Mouse (Mus musculus) adrenal gland, adult 18-20 months (tissue): ENCODE measurements at regions not wholly inside any gene's neighbourhood (a gene's known extent, or its start where the extent isn't known, plus 50 kb on each side); places are given as distances from the start of the nearest gene placed in this dataset.
"Not testable (repeated sequence)": the region's sequence is repeated elsewhere in the genome, so short reads cannot be mapped to it uniquely, and the experiment has no call there.

Experiments used
- DNase-seq, 2 experiments: peaks; one replicate each; pipeline ENCODE4 v3.0.0; 2021 to 2022; ENCODE audit warnings: low spot score in 2 of 2

GRCm38 (mm10) chr3:134330943-134331342 lies 94.7 kb downstream of the Cxxc4 start:
- no peak for DNase-seq

GRCm38 (mm10) chr3:134331499-134332153 lies 95.3 kb downstream of the Cxxc4 start:
- DNase-seq = no peak

- DNase-seq = not testable (repeated sequence)
Observed at GRCm38 (mm10) chr3:134339093-134339695, 102.9 kb downstream of the Cxxc4 start.

GRCm38 (mm10) chr3:134365948-134366347 lies 129.7 kb downstream of the Cxxc4 start:
- DNase-seq = no peak

- no peak for DNase-seq
Observed at GRCm38 (mm10) chr3:134366761-134367160, 130.5 kb downstream of the Cxxc4 start.

- no peak for DNase-seq
Observed at GRCm38 (mm10) chr3:134368591-134368990, 132.3 kb downstream of the Cxxc4 start.

GRCm38 (mm10) chr3:134369126-134369525 lies 132.8 kb downstream of the Cxxc4 start:
- no peak for DNase-seq

GRCm38 (mm10) chr3:134379549-134379948 lies 143.3 kb downstream of the Cxxc4 start:
- DNase-seq = no peak

GRCm38 (mm10) chr3:134390472-134391336 lies 154.4 kb downstream of the Cxxc4 start:
- no peak for DNase-seq

GRCm38 (mm10) chr3:134400395-134401090 lies 164.3 kb downstream of the Cxxc4 start:
- no peak for DNase-seq

- DNase-seq = no peak
Observed at GRCm38 (mm10) chr3:134415606-134416328, 179.5 kb downstream of the Cxxc4 start.

GRCm38 (mm10) chr3:134427633-134428032 lies 191.3 kb downstream of the Cxxc4 start:
- DNase-seq = no peak

- DNase-seq = no peak
Observed at GRCm38 (mm10) chr3:134466611-134467010, 230.3 kb downstream of the Cxxc4 start.

- no peak for DNase-seq
Observed at GRCm38 (mm10) chr3:134487280-134487679, 251.0 kb downstream of the Cxxc4 start.

- DNase-seq = no peak
Observed at GRCm38 (mm10) chr3:134489966-134490543, 253.8 kb downstream of the Cxxc4 start.

- no peak for DNase-seq
Observed at GRCm38 (mm10) chr3:134509702-134510101, 273.4 kb downstream of the Cxxc4 start.

- DNase-seq = no peak
Observed at GRCm38 (mm10) chr3:134525795-134526194, 289.5 kb downstream of the Cxxc4 start.

GRCm38 (mm10) chr3:134560144-134560543 lies 268.7 kb upstream of the Tacr3 start:
- DNase-seq = no peak

GRCm38 (mm10) chr3:134578759-134579158 lies 250.0 kb upstream of the Tacr3 start:
- no peak for DNase-seq

GRCm38 (mm10) chr3:134588630-134589029 lies 240.2 kb upstream of the Tacr3 start:
- no peak for DNase-seq
